Mouse (Mus musculus): ENCODE measurements around the gene Fth1.

DNA sequence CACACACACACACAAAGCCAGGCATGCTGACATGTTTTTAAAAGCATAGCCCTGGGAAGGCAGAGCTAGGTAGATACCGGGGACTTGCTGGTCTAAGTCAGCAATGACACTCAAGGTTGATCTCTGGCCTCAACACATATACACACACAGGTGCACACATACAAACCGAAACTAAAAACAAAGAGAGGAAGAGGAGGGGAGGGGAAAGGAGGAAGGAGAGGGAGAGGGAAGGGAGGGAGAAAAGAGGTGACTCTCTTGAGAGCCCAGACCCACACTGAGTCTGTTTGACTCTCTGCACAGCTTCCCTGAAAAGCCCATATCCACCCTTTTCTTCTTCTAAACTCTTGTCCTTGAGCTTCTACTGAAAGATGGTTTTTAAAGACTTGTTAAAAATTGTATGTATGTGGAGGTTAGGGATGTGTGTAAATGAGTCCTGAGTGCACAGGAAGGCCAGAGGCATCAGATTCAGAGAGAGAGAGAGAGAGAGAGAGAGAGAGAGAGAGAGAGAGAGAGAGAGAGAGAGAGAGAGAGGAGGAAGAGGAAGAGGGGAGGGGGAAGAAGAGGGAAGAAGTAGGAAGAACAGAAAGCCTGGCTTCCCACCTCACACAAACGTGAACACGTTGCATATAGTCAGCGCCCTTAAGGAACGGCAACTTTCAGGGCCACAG lies 42.1 kb upstream of the Fth1 start:
- TF ChIP-seq EP300 (IDR thresholded peaks at IDR 0.05) (no peak), CTCF (IDR thresholded peaks at IDR 0.05) (no peak)

All from lung, postnatal 0 days (tissue).